Mouse (Mus musculus) intestine, embryonic 16.5 days (tissue): ENCODE measurements around the gene Id4. TPM values are rescaled to one million over a fixed set of nuclear protein-coding genes. Genes with fewer than 3 reads are reported as not detected.
A peak's percentile ranks its signal among the peaks of the same experiment; 100 is the strongest.

Source experiments
- ATAC-seq: fragments of 200-750 bp; cut with Nextera tagmentation; 2 replicates; pipeline ENCODE4 v1.8.0; 2017; ENCODE audit warnings: moderate TSS enrichment, moderate library complexity
- H3K27ac ChIP-seq: fragments of 300-500 bp; sonication (generic); 2 replicates; pipeline ENCODE4 v1.5.1; 2014; ENCODE audit warnings: mild to moderate bottlenecking, low read length
- H3K27me3 ChIP-seq: fragments of 300-500 bp; sonication (generic); replicated peaks from 2 replicates; pipeline ENCODE4 v1.6.1; 2014; ENCODE audit warnings: low read length, control low read depth, mixed read lengths; ENCODE audit not compliant: control insufficient read depth, insufficient read depth
- H3K36me3 ChIP-seq: fragments of 300-500 bp; sonication (generic); 2 replicates; pipeline ENCODE4 v1.6.1; 2014; ENCODE audit warnings: low read length, control low read depth; ENCODE audit not compliant: control insufficient read depth, insufficient read depth
- H3K4me1 ChIP-seq: fragments of 300-500 bp; sonication (generic); 2 replicates; pipeline ENCODE4 v1.6.1; 2014; ENCODE audit warnings: low read length, control low read depth, mixed read lengths; ENCODE audit not compliant: control insufficient read depth, insufficient read depth
- H3K4me2 ChIP-seq: fragments of 300-500 bp; sonication (generic); 2 replicates; pipeline ENCODE4 v1.6.1; 2014; ENCODE audit warnings: low read depth, low read length, control low read depth
- H3K4me3 ChIP-seq: fragments of 300-500 bp; sonication (generic); 2 replicates; pipeline ENCODE4 v1.5.1; 2014; ENCODE audit warnings: mild to moderate bottlenecking, low read length
- H3K9ac ChIP-seq: fragments of 300-500 bp; sonication (generic); 2 replicates; pipeline ENCODE4 v1.6.1; 2014; ENCODE audit warnings: low read depth, low read length
- H3K9me3 ChIP-seq: fragments of 300-500 bp; sonication (generic); 2 replicates; pipeline ENCODE4 v1.6.1; 2016; ENCODE audit warnings: low read length, control low read depth; ENCODE audit not compliant: control insufficient read depth
- WGBS: fragments of 180-500 bp; shearing (Covaris S2); extraction: QIAGEN DNeasy Blood & Tissue Kit; methylation state at CpG from one replicate; pipeline ENCODE4 v1.1.7; 2014; 5-methylcytosine and 5-hydroxymethylcytosine counted together
- polyA plus RNA-seq: library from polyadenylated mRNA; unstranded; fragments of >200 nt; fragmentation: Nextera tagmentation; extraction: Ambion mirVana; gene quantifications from 2 replicates; pipeline ENCODE4 v1.2.1, GENCODE M21; 2015

Id4 gene
- polyA plus RNA-seq, 1 experiment from 2014 or later: 2.9 TPM

GRCm38 (mm10) chr13:48252559-48252958, 8.5 kb upstream of the Id4 start:
- WGBS: 49% methylated on average over 2 of the region's 2 CpGs
- Histone ChIP-seq H3K4me1 (no peaks in the 10 kb centered on the region), H3K4me2 (no peak overlapping the region), H3K27ac (no peak overlapping the region), H3K4me3 (no peak overlapping the region), H3K9me3 (no peaks in the 10 kb centered on the region), H3K27me3 (no peaks in the 10 kb centered on the region; the same call in 1 of the 2 replicates), H3K9ac (no peak overlapping the region), H3K36me3 (no peaks in the 10 kb centered on the region)
- no peak for ATAC-seq

GRCm38 (mm10) chr13:48255026-48255425, 6.0 kb upstream of the Id4 start:
- H3K9me3 ChIP-seq: no peaks in the 10 kb centered on the region
- 86% methylated on average over 8 of the region's 8 CpGs for WGBS
- H3K4me3 ChIP-seq: no peak overlapping the region
- no peaks in the 10 kb centered on the region for H3K4me1 ChIP-seq
- H3K9ac ChIP-seq: no peak overlapping the region
- H3K4me2 ChIP-seq: no peak overlapping the region
- no peaks in the 10 kb centered on the region for H3K36me3 ChIP-seq
- no peak for ATAC-seq
- H3K27ac ChIP-seq: no peak overlapping the region
- H3K27me3 ChIP-seq: peaks cover 2% of the 10 kb centered on the region; the same call in 1 of the 2 replicates

- under 1% methylated on average over 98 of the region's 98 CpGs for WGBS
Observed at GRCm38 (mm10) chr13:48261341-48262221, 553 bp downstream of the Id4 start.

GRCm38 (mm10) chr13:48262451-48262969, 1.5 kb downstream of the Id4 start:
- no peak for ATAC-seq
- Histone ChIP-seq H3K9me3 (no peaks in the 10 kb centered on the region), H3K4me2 (peak overlapping the region; percentile 95), H3K4me1 (peaks cover 9% of the 10 kb centered on the region; the same call in 1 of the 2 replicates), H3K27me3 (peaks cover 2% of the 10 kb centered on the region; the same call in 1 of the 2 replicates), H3K4me3 (peak overlapping the region; percentile 73), H3K27ac (peak overlapping the region; percentile 78; the same call in 1 of the 2 replicates), H3K9ac (peak overlapping the region; percentile 79), H3K36me3 (no peaks in the 10 kb centered on the region)
- under 1% methylated on average over 25 of the region's 25 CpGs for WGBS

More at GRCm38 (mm10) chr13:48261341-48262221, 553 bp downstream of the Id4 start:
- Histone ChIP-seq H3K9me3 (no peaks in the 10 kb centered on the region), H3K4me3 (peak overlapping the region; percentile 73), H3K27me3 (peaks cover 2% of the 10 kb centered on the region; the same call in 1 of the 2 replicates), H3K4me2 (peak overlapping the region; percentile 95), H3K4me1 (peaks cover 9% of the 10 kb centered on the region; the same call in 1 of the 2 replicates), H3K27ac (peak overlapping the region; percentile 78), H3K9ac (peak overlapping the region; percentile 79), H3K36me3 (no peaks in the 10 kb centered on the region)
- peak; percentile 57 for ATAC-seq

GRCm38 (mm10) chr13:48265029-48265428, 4.0 kb downstream of the Id4 start:
- 70% methylated on average over 6 of the region's 6 CpGs for WGBS
- no peaks in the 10 kb centered on the region for H3K9me3 ChIP-seq
- peaks cover 9% of the 10 kb centered on the region; the same call in 1 of the 2 replicates for H3K4me1 ChIP-seq
- no peaks in the 10 kb centered on the region; the same call in 1 of the 2 replicates for H3K27me3 ChIP-seq
- no peak overlapping the region for H3K4me2 ChIP-seq
- H3K4me3 ChIP-seq: no peak overlapping the region
- ATAC-seq: no peak
- H3K9ac ChIP-seq: no peak overlapping the region
- H3K36me3 ChIP-seq: no peaks in the 10 kb centered on the region
- H3K27ac ChIP-seq: no peak overlapping the region

GRCm38 (mm10) chr13:48273451-48274069, 12.5 kb downstream of the Id4 start:
- Histone ChIP-seq H3K36me3 (no peaks in the 10 kb centered on the region), H3K27ac (no peak overlapping the region), H3K9me3 (no peaks in the 10 kb centered on the region), H3K27me3 (no peaks in the 10 kb centered on the region), H3K4me3 (no peak overlapping the region; the same call in 1 of the 2 replicates), H3K4me2 (peak overlapping the region; percentile 46), H3K9ac (0 out of 2 replicates have a peak overlapping the region, but pooled peaks have one; percentile 15), H3K4me1 (no peaks in the 10 kb centered on the region)
- ATAC-seq: peak; percentile 66; the same call in 1 of the 2 replicates
- 7% methylated on average over 15 of the region's 15 CpGs for WGBS

GRCm38 (mm10) chr13:48274107-48274506, 13.1 kb downstream of the Id4 start:
- no peaks in the 10 kb centered on the region for H3K27me3 ChIP-seq
- no peaks in the 10 kb centered on the region for H3K9me3 ChIP-seq
- H3K36me3 ChIP-seq: no peaks in the 10 kb centered on the region
- H3K9ac ChIP-seq: no peak overlapping the region
- H3K4me2 ChIP-seq: no peak overlapping the region
- ATAC-seq: no peak
- H3K27ac ChIP-seq: no peak overlapping the region
- H3K4me3 ChIP-seq: no peak overlapping the region
- 83% methylated on average over 1 of the region's 1 CpGs for WGBS
- H3K4me1 ChIP-seq: no peaks in the 10 kb centered on the region

- H3K4me1 ChIP-seq: no peaks in the 10 kb centered on the region
- no peak overlapping the region for H3K27ac ChIP-seq
- H3K4me3 ChIP-seq: no peak overlapping the region
- H3K4me2 ChIP-seq: no peak overlapping the region
- no peaks in the 10 kb centered on the region for H3K27me3 ChIP-seq
- H3K36me3 ChIP-seq: no peaks in the 10 kb centered on the region
- no peak overlapping the region for H3K9ac ChIP-seq
- ATAC-seq: no peak
- no peaks in the 10 kb centered on the region for H3K9me3 ChIP-seq
- 62% methylated on average over 7 of the region's 7 CpGs for WGBS
Observed at GRCm38 (mm10) chr13:48276981-48277380, 16.0 kb downstream of the Id4 start.

- Histone ChIP-seq H3K4me1 (no peaks in the 10 kb centered on the region), H3K4me3 (no peak overlapping the region), H3K36me3 (no peaks in the 10 kb centered on the region), H3K27me3 (no peaks in the 10 kb centered on the region), H3K4me2 (no peak overlapping the region), H3K27ac (no peak overlapping the region), H3K9me3 (no peaks in the 10 kb centered on the region), H3K9ac (no peak overlapping the region)
- 75% methylated on average over 9 of the region's 9 CpGs for WGBS
- no peak for ATAC-seq
Observed at GRCm38 (mm10) chr13:48284426-48284825, 23.4 kb downstream of the Id4 start.
